Comparison of ENCODE assay signal across 31 mouse cellular contexts in the genomic region with DNA sequence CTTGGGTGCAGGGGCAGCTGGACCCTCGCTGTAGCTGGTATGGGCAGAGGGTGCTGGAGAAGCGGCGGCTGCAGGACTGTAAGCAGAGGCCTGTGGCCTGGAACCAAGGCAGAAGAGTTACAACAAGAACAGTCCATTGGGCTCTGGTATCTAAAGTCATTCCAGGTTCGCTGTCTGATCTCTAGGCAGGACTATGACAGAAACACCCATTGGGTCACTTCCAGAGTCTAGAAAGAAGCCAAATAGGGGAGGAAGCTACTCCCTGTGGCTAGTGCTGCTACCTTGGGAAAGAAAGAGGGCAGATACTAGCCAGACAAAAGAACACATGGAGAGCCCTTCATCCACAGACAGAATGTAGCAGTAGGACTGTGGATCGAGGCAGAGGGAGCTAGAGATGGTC. TPM values are rescaled to one million over a fixed set of nuclear protein-coding genes. Genes with fewer than 3 reads are reported as not detected.
A peak's percentile ranks its signal among the peaks of the same experiment; 100 is the strongest.
DNase-seq lines count a peak whose midpoint lies in the region; ATAC-seq lines count a peak whose summit lies in the region.
"Had no signal": no experiment of that assay in that cellular context is flagged by ENCODE, and none has a peak within 500 bp of the region (broad histone marks: within the 10 kb centered on the region; RNA-seq: fewer than 3 reads in every experiment).

No protein-coding gene starts in this region.

- intact Hi-C loops in heart, postnatal 36 days (cut with DNase I): loop anchor here (5.0 kb wide), 1 partner anchor 470 kb away; no protein-coding TSS in a partner anchor

- no peaks in the 10 kb centered on the region for H3K27me3 ChIP-seq in heart, embryonic 13.5 days (replicated peaks)
- H3K27me3 ChIP-seq: embryonic facial prominence, embryonic 15.5 days; Patski had no signal

- 0 out of 2 replicates have a peak overlapping the region, but pooled peaks have one; percentile 20 for H3K27ac ChIP-seq in heart, embryonic 13.5 days (replicated peaks)
- H3K27ac ChIP-seq: embryonic facial prominence, embryonic 13.5 days; embryonic facial prominence, embryonic 15.5 days; forebrain, embryonic 10.5 days; forebrain, embryonic 12.5 days had no signal

- 83% methylated on average over 5 of the region's 5 CpGs for WGBS in heart, embryonic 13.5 days

- no peak for ATAC-seq in heart, embryonic 13.5 days (ENCODE audit: extremely low read depth, insufficient number of reproducible peaks, low FRiP score, low TSS enrichment)
- ATAC-seq: activated CD4-positive, CD25-positive, alpha-beta regulatory T cell, adult 4 months; forebrain, embryonic 14.5 days; forebrain, embryonic 16.5 days; Patski had no signal

- peaks cover 76% of the 10 kb centered on the region for H3K36me3 ChIP-seq in heart, embryonic 13.5 days
- H3K36me3 ChIP-seq: embryonic facial prominence, embryonic 13.5 days; embryonic facial prominence, embryonic 15.5 days; forebrain, embryonic 10.5 days; forebrain, embryonic 12.5 days had no signal

- no peak overlapping the region for H3K9ac ChIP-seq in heart, embryonic 13.5 days
- H3K9ac ChIP-seq: embryonic facial prominence, embryonic 13.5 days; embryonic facial prominence, embryonic 15.5 days; forebrain, embryonic 12.5 days had no signal

- H3K9me3 ChIP-seq in heart, embryonic 13.5 days: no peaks in the 10 kb centered on the region
- H3K9me3 ChIP-seq: embryonic facial prominence, embryonic 13.5 days; embryonic facial prominence, embryonic 15.5 days; forebrain, embryonic 10.5 days; forebrain, embryonic 12.5 days had no signal

- DNase-seq in heart, postnatal 36 days: no peak
- DNase-seq in MEL-GATA-1-ER (ENCODE audit: extremely low read depth, low read depth): peak; percentile 4
- peak; percentile 71 for DNase-seq in adipocyte (ENCODE audit: low spot score)
- DNase-seq in kidney, adult 18-20 months: no peak
- DNase-seq: adrenal gland, adult 2 months; adrenal gland, postnatal 10 days; adrenal gland, postnatal 25 days; cerebellum, adult 11 months; cerebellum, adult 18-20 months; cerebellum, adult 8-10 months; cerebellum, adult 9-11 months; cerebellum, postnatal 14 days; cerebellum, postnatal 36 days; embryo, embryonic 11 days had no signal

- H3K4me1 ChIP-seq in heart, embryonic 13.5 days: peaks cover 76% of the 10 kb centered on the region
- H3K4me1 ChIP-seq: embryonic facial prominence, embryonic 13.5 days had no signal

- no peak overlapping the region for H3K4me3 ChIP-seq in heart, embryonic 13.5 days
- H3K4me3 ChIP-seq: embryonic facial prominence, embryonic 13.5 days; embryonic facial prominence, embryonic 15.5 days; erythroblast, embryonic 14.5 days; forebrain, embryonic 10.5 days; forebrain, embryonic 12.5 days had no signal

- H3K4me2 ChIP-seq in heart, embryonic 13.5 days: no peak overlapping the region
- H3K4me2 ChIP-seq: embryonic facial prominence, embryonic 13.5 days; embryonic facial prominence, embryonic 15.5 days; forebrain, embryonic 12.5 days had no signal

RNA-seq across cellular contexts. Expression of a gene that starts 29.6 kb away (rescaled TPM):
- not detected in 2 replicates for polyA plus RNA-seq in heart, embryonic 13.5 days (2015; fragmentation: Nextera tagmentation; extraction: Ambion mirVana)
- not detected for total RNA-seq in heart, postnatal 36 days (2021)
- total RNA-seq: adrenal gland, adult 2 months; adrenal gland, postnatal 10 days; adrenal gland, postnatal 25 days; adrenal gland, postnatal 4 days; common myeloid progenitor, adult 5-6 weeks; ES-E14; MEL had no signal
- polyA plus RNA-seq: activated CD4-positive, CD25-positive, alpha-beta regulatory T cell, adult 4 months; adrenal gland, adult 2 months; brain, embryonic 14.5 days; C2C12; embryonic facial prominence, embryonic 11.5 days; embryonic facial prominence, embryonic 13.5 days; embryonic facial prominence, embryonic 15.5 days; forebrain, embryonic 10.5 days; forebrain, embryonic 12.5 days; forebrain, embryonic 14.5 days; forebrain, embryonic 16.5 days; Patski had no signal

RNA-seq across cellular contexts. Expression of a gene that starts 36.3 kb away (rescaled TPM):
- polyA plus RNA-seq in heart, embryonic 13.5 days (2015; fragmentation: Nextera tagmentation; extraction: Ambion mirVana): 226 and 249 TPM in 2 replicates
- total RNA-seq in heart, postnatal 36 days (2021): 100 to 1,000 TPM; 988 to 990 TPM
- total RNA-seq: common myeloid progenitor, adult 5-6 weeks; MEL had no signal
- polyA plus RNA-seq: activated CD4-positive, CD25-positive, alpha-beta regulatory T cell, adult 4 months; erythroblast, embryonic 14.5 days had no signal

RNA-seq across cellular contexts. Expression of a gene that starts 47.7 kb away (rescaled TPM):
- 4.8 and 5.8 TPM in 2 replicates for polyA plus RNA-seq in heart, embryonic 13.5 days (2015; fragmentation: Nextera tagmentation; extraction: Ambion mirVana)
- total RNA-seq in heart, postnatal 36 days (2021): 1 to 10 TPM; 2.2 to 3.1 TPM
- total RNA-seq: adrenal gland, postnatal 10 days; adrenal gland, postnatal 25 days; adrenal gland, postnatal 4 days; common myeloid progenitor, adult 5-6 weeks; MEL had no signal
- polyA plus RNA-seq: activated CD4-positive, CD25-positive, alpha-beta regulatory T cell, adult 4 months; brain, embryonic 14.5 days; C2C12; embryonic facial prominence, embryonic 11.5 days; embryonic facial prominence, embryonic 13.5 days; erythroblast, embryonic 14.5 days; forebrain, embryonic 14.5 days; forebrain, embryonic 16.5 days; Patski had no signal

RNA-seq across cellular contexts. Expression of a gene that starts 49.1 kb away (rescaled TPM):
- polyA plus RNA-seq in heart, embryonic 13.5 days (2015; fragmentation: Nextera tagmentation; extraction: Ambion mirVana): 37.1 and 37.4 TPM in 2 replicates
- total RNA-seq in heart, postnatal 36 days (2021): 10 to 100 TPM; 60.5 to 71.4 TPM
- polyA plus RNA-seq: erythroblast, embryonic 14.5 days had no signal

Comparison
In these comparisons a context has a peak if more than half of its experiments do, and no peak if none do; other contexts are left out.
1. DNase-seq: peak in MEL-GATA-1-ER (single experiment) and adipocyte (single experiment); none in heart, postnatal 36 days (0 of 2) and kidney, adult 18-20 months (single experiment).